Mouse (Mus musculus) right cerebral cortex, postnatal 36 days (tissue): ENCODE results near the gene Myo1g.
A peak's percentile ranks its signal among the peaks of the same experiment; 100 is the strongest.
"Not testable (repeated sequence)": the region's sequence is repeated elsewhere in the genome, so short reads cannot be mapped to it uniquely, and the experiment has no call there.

ENCODE experiments used
- DNase-seq, 2 experiments: peaks; one replicate each; pipeline ENCODE4 v3.0.0; 2022; ENCODE audit warnings: low spot score in 2 of 2, mixed read lengths in 1 of 2

Myo1g gene

DNA sequence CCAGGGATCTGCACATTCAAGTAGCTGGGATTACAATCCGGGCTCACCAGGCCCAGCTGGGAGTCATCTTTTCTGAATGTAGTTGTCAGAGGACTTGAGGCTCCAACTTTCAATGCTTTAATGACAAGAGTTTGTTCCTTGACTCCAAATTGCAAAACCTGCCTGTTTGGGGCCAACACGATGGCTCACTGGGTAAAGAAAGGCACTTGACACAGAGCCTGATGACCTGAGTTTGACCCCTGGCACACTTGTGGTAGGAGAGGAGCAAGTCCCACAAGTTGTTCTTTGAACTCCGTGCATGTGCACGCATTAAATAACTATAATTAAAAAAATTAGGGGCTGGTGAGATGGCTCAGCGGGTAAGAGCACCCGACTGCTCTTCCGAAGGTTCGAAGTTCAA, 9.2 kb upstream of the Myo1g start:
- DNase-seq, result no peak

DNA sequence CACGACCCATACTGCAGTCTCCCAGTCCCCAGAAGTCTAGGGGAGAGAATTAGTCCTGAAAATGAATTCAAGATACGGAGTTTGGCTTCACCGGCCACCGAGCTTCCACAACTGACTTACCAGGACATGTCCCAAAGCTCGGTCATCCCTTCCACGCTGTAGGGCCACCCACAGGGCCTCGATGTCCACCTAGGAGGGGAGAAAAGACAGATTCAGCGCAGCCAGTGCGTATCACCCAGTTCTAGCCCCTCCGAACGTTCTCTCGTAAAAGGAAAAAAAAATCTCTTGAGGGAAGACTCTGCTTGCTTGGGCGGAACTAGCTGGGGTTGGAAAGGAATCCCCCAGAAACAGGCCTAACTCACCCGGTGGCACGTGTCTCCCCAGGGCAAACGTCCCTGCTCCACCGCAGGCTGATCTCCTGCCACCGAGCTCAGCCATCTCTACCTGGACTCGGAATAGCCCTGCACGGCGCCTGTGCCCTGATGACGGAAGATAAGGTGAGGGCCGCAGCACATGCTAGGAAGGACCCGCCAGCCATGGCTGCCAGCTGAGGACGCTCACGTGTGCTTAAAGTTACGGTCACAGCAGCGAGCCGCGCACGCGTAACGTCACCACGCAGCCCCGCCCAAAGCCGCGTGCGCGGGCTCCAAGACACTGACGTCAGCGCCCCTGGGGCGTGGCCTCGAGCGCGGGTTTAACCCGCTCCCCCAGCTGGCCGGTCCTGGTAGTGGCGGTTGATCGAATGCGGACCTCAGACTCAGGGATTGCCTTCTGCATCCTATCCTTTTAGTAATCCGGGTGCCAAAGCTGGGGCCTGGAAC, 7.6 kb upstream of the Myo1g start:
- DNase-seq, result peak; percentile 95 to 97

DNA sequence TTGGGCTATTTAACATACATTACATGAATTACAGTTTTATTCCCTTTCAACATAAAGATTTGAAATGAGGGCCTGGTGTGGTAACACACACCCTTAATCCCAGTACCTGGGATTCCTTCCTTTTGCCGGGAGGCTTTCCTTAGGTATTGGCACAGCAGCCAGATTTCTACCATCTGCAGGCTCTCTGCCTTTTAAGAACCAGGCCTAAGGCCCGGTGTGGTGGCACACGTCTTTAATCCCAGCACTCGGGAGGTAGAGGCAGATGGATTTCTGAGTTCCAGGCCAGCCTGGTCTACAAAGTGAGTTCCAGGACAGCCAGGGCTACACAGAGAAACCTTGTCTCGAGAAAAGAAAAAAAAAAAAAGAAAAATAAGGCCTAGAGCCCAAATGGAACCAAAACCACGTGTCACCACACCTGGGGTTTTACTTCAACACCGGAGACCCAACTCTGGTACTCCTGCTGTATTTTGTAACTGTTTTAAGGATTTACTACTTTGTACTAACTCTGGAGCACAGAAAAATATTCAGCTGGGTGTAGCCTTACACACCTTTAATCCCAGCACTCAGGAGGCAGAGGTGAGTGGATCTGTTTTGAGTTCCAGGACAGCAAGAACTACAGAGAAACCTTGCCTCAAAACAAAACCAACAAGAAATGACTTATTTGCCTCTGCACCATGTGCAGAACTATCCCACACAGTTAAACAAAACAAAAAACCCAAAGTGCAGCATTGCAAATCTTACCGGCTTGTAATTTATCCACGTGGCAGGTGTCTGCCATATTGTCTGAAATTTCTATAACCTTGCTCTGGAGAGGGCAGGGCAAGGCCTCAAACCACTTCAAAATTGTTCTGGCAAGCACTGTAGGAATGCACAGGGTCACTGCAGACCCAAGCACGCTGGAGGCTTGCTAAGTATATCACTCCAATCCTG, 6.8 kb upstream of the Myo1g start:
- DNase-seq, result no peak

DNA sequence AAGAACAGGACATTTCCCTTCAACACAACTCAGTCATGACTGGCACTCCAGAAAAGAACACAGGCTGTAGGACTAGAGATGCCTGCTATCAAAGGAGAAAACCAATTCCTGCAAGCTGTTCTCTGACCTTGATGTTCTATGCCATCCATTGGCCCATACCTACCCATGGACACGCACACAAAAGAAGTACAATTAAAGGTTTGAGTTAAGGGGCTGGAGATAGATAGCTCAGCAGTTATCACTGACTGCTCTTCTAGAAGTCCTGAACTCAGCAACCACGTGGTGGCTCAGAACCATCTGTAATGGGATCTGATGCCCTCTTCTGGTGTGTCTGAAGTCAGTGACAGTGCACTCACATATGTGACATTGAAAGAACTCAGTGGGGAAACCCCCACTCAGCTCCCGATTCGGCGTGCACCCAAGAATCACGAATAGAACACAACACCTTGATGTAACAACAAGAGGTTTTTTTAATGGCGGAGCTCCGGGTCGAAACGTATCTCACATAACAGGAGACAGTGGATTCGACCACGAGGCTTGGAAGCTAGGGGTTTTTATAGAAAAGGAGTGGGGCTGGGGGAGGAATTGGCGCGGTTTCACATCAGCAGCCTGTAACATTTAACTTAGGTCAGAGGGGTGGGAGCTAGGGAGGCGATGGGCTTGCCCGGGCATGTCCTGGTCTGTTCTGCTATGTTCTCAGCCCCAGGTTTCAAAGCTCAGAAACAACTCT, 5.9 kb upstream of the Myo1g start:
- DNase-seq, result not testable (repeated sequence)

DNA sequence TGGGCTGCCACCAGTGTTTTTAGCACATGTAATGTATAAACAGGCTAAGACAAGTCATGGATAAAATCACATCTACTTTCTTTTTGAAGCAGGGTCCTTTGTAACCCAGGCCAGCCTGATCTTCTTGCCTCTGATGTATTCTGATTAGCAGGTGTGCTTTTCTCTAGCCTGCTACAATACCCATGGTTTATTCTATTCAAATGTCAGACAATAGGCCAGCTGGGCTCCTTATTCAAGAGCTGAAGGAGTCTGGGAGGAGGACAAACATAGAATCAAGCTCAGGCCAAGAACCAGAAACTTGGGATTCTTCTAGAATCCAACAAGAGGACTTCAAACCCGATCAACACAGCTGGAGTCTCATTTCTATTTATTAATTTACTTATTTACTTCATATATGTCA, 4.5 kb upstream of the Myo1g start:
- DNase-seq, result no peak

DNA sequence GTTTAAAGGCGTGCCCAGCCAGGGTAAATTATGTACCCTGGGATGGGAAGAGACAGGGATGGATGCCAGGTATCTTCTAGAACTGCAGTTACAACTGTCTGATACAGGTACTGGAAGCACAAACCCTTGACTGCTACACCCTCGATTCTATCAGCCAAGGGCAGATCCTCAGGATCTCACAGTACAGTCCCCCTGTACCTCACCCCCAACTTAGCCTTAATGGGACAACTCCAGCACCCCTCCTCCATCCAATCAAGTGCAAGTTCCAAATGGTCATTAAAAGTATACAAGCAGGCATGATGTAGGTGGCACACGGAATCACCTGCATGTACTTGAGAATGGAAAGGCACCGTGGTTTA, 4.1 kb upstream of the Myo1g start:
- DNase-seq, result no peak

DNA sequence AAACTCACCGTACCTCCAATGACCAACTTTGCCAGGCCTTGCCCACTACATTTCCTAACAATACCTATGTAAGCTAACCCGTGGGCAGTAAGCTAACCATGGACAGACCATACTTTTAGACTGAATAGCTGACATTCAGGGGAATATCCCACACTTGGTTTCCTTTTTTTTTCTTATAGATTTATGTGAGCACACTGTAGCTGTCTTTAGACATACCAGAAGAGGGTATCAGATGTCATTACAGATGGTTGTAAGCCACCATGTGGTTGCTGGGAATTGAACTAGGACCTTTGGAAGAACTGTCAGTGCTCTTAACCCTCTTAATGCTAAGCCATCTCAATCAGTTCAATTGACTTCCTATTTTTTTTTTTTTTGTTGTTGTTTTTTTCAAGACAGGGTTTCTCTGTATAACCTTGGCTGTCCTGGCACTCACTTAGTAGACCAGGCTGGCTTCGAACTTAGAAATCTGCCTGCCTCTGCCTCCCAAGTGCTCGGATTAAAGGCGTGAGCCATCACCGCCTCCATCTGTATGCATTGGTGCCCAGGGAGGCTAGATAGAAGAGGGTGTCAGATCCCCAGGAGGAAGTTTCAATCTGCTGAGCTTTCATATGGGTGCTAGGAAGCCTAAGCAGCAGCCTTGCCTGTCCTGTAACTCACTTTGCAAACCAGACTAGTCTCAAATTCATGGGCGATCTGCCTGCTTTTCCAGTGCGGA, 3.6 kb upstream of the Myo1g start:
- DNase-seq, result no peak

DNA sequence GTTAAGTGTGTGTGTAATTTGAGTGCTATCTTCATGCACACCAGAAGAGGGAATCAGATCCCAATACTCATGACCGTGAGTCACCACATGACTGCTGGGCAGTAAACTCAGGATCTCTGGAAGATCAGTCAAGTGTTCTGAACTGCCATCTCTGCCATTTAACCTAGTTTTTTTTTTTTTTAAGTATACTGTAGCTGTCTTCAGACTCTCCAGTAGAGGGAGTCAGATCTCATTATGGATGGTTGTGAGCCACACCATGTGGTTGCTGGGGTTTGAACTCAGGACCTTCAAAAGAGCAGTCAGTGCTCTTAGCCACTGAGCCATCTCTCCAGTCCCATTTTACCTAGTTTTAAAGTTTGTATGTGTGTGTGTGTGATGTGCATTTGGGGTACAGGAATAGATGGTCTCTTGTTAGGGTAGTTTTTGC, 2.9 kb upstream of the Myo1g start:
- DNase-seq, result no peak

DNA sequence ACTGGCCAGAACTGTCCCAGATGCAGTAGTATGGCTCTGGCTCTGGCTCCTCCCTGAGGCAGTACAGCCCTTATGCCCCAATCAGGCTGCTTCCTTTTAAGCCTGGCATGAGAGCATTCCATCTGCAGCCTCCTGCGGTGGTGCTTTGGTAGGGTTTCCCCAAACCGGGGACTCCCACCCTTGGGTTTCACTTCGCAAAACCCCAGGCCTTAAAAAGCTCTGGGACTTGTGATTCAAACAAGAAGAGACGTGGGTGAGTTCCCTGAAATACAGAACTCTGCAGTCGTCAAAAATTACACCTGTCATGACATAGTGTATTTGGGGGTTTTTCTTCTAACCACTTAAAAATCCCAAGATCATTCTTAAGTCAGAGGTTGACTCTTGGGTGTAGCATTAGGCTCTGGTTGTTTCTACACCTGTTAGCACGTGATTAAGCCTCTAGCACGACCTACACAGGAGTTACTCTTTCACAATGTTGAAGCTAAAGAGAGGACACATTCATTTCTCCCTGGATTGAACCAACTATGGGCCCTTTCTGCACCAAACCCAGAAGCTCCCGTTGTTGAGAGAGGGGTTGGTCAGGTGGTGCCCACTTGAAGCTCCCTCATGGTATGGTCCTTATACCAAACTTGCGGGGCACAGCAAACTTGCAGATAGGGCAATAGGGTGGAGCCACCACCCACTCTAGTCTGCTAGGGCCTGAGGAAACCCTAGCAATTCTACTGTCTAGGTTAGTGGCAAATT, 2.2 kb upstream of the Myo1g start:
- DNase-seq, result no peak

DNA sequence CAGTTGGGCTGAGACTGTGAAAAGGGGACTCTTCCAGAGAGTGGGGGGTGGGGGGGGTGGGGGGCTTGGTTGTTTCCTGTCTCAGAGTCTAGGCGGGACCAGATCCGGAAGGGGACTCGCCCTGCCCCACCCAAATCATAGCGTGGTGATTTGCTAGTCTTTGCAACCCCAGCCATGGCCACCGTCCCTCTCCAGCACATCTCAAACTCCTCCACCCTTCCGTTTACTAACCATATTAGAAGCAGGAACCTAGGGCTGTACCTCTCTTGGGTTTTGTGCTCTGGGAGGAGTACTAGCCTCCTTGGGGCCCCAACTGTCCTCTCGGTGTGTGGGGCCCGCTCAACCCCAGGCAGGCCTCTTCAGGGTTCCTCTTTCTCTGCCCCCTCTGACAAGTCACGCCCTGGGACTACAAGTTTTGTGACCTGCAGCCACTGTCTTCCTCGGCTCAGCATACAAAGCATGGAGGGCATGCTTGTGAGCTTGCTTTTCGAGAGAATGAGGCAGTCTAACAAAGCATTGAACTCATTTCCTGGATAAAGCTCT, 1.2 kb downstream of the Myo1g start:
- DNase-seq, result no peak

DNA sequence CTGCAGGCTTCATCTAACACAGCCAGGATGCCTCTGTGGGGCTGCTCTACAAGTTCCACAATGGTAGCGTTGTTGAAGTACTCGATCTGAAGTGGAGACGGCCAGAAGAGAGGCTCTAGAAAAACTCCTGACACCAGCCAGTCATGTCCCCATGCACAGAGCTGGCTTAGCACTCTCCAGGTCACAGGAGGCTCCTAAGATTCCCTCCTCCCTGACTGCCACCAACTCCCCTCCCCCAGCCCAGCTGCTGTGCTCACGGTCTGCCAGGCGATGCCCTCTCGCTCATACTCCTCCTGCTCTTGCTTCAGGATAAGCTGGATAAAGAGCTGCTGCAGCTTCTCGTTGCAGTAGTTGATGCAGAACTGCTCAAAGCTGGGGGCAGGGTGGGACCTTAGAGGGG, 5.9 kb downstream of the Myo1g start:
- DNase-seq, result no peak

DNA sequence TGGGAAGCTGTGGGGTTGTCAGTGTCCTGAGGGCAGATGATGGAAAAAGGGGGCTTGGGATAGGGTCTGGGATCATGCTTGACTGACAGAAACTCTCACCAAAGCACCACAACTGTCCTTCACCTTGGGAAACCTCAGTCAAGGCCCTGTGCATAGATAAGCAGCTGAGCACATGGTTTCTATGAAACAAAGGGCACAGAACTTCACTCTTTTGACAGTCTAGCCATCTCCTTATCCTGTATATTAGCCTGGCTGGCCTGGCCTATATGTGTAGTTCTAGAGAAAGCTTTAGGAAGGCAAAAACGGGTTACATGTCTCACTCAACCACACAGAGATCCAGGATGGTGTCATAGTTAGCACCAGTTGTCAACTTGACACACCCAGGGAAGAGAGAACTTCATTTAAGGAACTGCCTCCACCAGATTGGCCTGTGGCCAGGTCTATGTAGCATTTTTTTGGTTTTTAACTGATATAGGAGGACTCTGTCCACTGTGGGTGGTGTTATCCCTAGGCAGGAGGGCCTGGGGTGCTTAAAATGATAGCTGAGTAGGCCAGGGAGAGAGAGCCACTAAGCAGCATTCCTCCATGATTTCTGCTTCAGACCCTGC, 12.4 kb downstream of the Myo1g start:
- DNase-seq, result no peak

DNA sequence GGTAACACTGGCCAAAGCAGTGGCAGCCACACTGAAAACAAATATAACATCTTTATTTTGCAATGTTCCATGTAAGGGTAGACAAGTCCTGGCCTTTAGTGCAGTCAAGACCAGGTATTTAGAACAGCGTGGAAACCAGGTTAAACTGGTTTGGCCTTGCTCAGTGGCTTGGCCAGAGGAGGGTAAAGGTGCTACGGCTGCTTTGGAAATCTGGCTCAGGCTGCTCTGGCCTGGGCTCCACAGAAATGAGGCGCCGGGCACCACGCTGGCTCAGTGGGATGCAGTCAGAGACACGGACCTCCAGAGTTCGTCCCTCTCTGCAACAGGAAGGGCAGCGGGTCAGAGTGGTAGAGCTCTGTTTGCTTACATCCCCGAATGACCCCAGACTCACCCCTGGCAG, 14.2 kb downstream of the Myo1g start:
- DNase-seq, result no peak

DNA sequence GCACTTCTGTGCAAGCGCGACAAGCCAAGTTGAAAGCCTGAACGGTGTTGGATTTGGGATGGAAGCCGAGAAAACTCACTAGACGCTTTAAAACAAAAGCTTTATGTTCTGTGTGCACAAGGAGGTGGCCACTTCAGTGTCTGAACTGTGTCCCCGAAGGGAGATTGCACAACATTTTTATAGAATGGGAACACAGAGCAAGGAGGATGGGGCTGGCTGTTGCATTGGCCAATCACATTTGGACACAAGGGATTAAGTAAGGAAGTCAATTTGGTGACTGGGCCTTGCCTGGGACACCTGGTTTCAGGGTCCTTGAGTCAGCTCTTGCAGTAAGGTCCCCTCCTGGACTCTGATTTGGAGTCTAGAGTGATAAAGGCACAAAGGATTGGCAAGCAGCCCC, 16.1 kb downstream of the Myo1g start:
- no peak for DNase-seq

DNA sequence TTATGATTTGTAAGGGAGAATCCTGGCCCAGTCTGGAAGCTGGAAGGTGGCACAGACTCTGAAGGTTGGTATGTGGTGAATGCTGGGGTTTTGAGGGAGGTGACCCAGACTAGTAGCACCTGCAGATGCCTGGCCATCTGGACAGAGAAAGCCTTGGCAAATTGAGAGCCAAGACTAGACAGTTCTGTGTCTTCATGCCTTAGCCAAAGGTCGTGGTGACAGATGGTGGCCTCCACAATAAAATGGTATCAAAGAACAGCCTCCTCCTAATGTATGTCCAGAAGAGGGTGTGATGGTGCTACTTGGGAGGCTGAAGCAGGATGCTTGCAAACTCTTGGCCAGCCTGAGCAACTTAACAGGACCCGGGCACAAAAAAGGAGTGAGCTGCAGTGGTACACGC, 16.5 kb downstream of the Myo1g start:
- no peak for DNase-seq

DNA sequence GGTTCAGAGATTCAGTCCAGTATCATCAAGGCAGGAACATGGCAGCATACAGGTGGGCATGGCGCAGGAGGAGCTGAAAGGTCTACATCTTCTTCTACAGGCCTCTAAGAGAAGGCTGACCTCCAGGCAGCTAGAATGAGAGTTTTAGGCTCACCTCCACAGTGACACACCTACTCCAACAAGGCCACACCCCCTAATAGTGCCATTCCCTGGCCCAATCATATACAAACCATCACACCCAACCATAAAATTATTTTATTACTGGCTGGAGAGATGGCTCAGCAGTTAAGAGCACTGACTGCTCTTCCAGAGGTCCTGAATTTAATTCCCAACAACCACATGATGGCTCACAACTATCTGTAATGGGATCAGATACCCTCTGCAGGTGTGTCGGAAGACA, 18.3 kb downstream of the Myo1g start:
- no peak for DNase-seq

DNA sequence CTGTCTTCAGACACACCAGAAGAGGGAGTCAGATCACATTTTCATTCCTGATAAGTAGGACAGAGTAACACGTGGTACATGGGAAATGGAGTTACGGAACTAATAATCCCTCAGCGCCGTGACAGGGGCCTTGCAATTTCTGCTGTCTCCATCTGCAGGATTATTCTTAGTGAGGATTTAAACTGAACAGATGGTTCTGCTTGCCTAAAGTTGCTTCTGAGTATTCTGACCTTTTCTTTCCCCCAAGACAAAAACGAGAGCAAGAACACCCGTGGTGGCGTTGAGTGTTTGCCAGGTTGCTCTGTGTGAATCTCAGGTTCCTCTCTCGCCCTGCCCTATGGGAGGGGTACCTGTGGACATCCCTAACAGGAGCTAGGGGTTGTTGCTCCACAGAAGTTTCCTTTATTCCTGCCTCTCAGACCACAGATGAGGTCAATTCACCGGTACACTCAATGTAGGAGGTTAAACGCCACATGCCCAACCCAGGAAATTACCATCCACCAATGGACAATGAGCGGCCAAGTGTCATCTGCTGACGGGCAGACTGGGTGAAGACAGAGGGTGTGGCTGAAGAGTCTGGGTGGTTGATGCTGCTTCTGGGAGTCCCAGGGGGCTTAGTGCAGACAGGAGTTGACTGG, 23.3 kb downstream of the Myo1g start:
- no peak for DNase-seq

DNA sequence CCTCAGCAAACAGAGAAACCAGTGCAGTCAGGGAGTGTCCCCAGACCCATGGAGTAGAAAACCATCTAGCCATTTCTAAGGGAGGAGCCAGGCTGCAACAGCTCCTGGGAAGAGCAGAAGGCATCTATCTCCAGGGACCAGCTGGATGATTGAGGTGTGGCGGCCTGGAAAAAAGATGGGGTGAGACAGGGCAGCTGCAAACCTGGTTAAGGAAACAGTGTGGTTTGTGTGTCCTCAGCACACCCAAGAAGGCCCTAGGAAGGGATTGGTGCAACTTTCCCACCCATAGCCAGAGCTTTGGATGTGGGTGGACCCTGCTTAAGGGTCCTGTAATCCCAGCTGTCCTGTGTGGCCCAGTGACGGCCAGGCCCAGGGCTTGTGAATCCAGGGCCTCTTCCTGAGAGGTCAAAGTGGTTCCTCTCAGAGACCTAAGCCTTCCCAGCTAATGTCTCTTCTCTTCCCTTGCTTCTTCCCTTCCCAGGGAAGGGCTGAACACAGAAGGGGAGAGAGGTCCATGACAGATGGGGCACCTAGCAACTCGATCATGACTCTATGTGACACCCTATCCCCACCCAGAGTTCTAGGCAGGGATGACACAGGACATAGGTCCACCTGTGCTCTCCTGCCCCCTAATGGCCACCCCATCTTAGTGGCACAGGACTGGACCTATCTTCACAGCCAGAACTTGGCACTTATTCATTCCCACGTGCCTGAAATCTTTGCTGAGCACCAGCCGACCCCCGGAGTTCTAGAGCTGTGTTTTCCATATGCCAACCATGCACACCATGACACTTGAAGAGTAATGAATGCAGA, 30.9 kb downstream of the Myo1g start:
- no peak for DNase-seq

DNA sequence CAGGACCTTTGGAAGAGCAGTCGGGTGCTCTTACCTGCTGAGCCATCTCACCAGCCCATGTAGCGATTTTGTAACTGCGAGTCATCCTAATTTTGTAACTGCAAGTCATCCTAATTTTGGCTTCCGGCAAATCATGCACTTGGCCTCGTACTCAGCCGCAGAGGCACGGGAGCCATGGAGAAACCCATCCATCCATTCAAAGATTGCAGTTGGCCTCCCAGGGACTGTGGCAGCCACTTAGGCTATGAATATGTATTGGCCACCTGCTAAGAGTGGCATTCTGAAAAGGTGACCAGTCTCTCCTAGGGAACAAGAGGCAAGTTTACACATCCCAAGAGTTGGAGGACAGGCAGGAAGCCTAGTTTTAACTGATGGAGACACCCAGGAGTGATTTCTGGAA, 31.5 kb downstream of the Myo1g start:
- no peak for DNase-seq
